Mouse (Mus musculus) splenic B cell, adult 2 months (primary cell): Measurements from ENCODE around the gene Dcun1d4.

Source experiments
- DNase-seq: peaks from one replicate; pipeline ENCODE4 v3.0.0-alpha.2; 2011; ENCODE audit warnings: low read depth, low spot score
- H3K27me3 ChIP-seq: 2 replicates; pipeline ENCODE4 v1.6.1; 2012; ENCODE audit warnings: mild to moderate bottlenecking, low read length, moderate library complexity, mixed read lengths; ENCODE audit not compliant: control insufficient read depth, poor library complexity, insufficient read depth, severe bottlenecking
- H3K36me3 ChIP-seq: 2 replicates; pipeline ENCODE4 v1.6.1; 2012; ENCODE audit warnings: mild to moderate bottlenecking, low read length, moderate library complexity, mixed read lengths; ENCODE audit not compliant: control insufficient read depth, poor library complexity, insufficient read depth, severe bottlenecking

Dcun1d4 gene

GRCm38 (mm10) chr5:73518424-73519211 is 37.8 kb downstream of the Dcun1d4 start:
- Histone ChIP-seq H3K27me3 (no peaks in the 10 kb centered on the region), H3K36me3 (no peaks in the 10 kb centered on the region)
- DNase-seq, result no peak

- no peaks in the 10 kb centered on the region for H3K27me3 ChIP-seq
- DNase-seq, result no peak
- H3K36me3 ChIP-seq, result no peaks in the 10 kb centered on the region
These were observed 40.0 kb downstream of the Dcun1d4 start for GRCm38 (mm10) chr5:73520787-73521186.

- no peaks in the 10 kb centered on the region for H3K36me3 ChIP-seq
- H3K27me3 ChIP-seq, result no peaks in the 10 kb centered on the region
- no peak for DNase-seq
These were observed 42.4 kb downstream of the Dcun1d4 start for GRCm38 (mm10) chr5:73523227-73523626.

GRCm38 (mm10) chr5:73524300-73525000 is 43.6 kb downstream of the Dcun1d4 start:
- no peaks in the 10 kb centered on the region for H3K27me3 ChIP-seq
- DNase-seq, result no peak

GRCm38 (mm10) chr5:73532222-73532621 is 51.4 kb downstream of the Dcun1d4 start:
- no peaks in the 10 kb centered on the region for H3K36me3 ChIP-seq
- no peaks in the 10 kb centered on the region for H3K27me3 ChIP-seq
- DNase-seq, result no peak

More at GRCm38 (mm10) chr5:73524300-73525000, 43.6 kb downstream of the Dcun1d4 start:
- no peaks in the 10 kb centered on the region for H3K36me3 ChIP-seq

- H3K27me3 ChIP-seq, result no peaks in the 10 kb centered on the region
- no peak for DNase-seq
- H3K36me3 ChIP-seq, result no peaks in the 10 kb centered on the region
These were observed 52.1 kb downstream of the Dcun1d4 start for GRCm38 (mm10) chr5:73532879-73533278.

- no peak for DNase-seq
These were observed 56.9 kb downstream of the Dcun1d4 start for GRCm38 (mm10) chr5:73537669-73538068.

GRCm38 (mm10) chr5:73538586-73539298 is 57.9 kb downstream of the Dcun1d4 start:
- H3K36me3 ChIP-seq, result no peaks in the 10 kb centered on the region
- no peak for DNase-seq
- no peaks in the 10 kb centered on the region for H3K27me3 ChIP-seq

More at GRCm38 (mm10) chr5:73537669-73538068, 56.9 kb downstream of the Dcun1d4 start:
- H3K27me3 ChIP-seq, result no peaks in the 10 kb centered on the region
- H3K36me3 ChIP-seq, result no peaks in the 10 kb centered on the region

GRCm38 (mm10) chr5:73539848-73540510 is 59.2 kb downstream of the Dcun1d4 start:
- no peaks in the 10 kb centered on the region for H3K36me3 ChIP-seq
- DNase-seq, result peak; percentile 33
- H3K27me3 ChIP-seq, result no peaks in the 10 kb centered on the region

- no peaks in the 10 kb centered on the region for H3K36me3 ChIP-seq
- no peak for DNase-seq
- H3K27me3 ChIP-seq, result no peaks in the 10 kb centered on the region
These were observed 59.7 kb downstream of the Dcun1d4 start for GRCm38 (mm10) chr5:73540511-73540871.

- no peaks in the 10 kb centered on the region for H3K27me3 ChIP-seq
- no peaks in the 10 kb centered on the region for H3K36me3 ChIP-seq
- no peak for DNase-seq
These were observed 63.4 kb downstream of the Dcun1d4 start for GRCm38 (mm10) chr5:73544111-73544753.

GRCm38 (mm10) chr5:73545641-73546040 is 64.8 kb downstream of the Dcun1d4 start:
- Histone ChIP-seq H3K36me3 (no peaks in the 10 kb centered on the region), H3K27me3 (no peaks in the 10 kb centered on the region)
- DNase-seq, result no peak

GRCm38 (mm10) chr5:73547252-73547651 is 66.5 kb downstream of the Dcun1d4 start:
- no peaks in the 10 kb centered on the region for H3K36me3 ChIP-seq
- DNase-seq, result no peak

GRCm38 (mm10) chr5:73548237-73548636 is 67.4 kb downstream of the Dcun1d4 start:
- Histone ChIP-seq H3K36me3 (no peaks in the 10 kb centered on the region), H3K27me3 (no peaks in the 10 kb centered on the region)
- DNase-seq, result no peak

More at GRCm38 (mm10) chr5:73547252-73547651, 66.5 kb downstream of the Dcun1d4 start:
- H3K27me3 ChIP-seq, result no peaks in the 10 kb centered on the region
